Mouse (Mus musculus) kidney, adult 11 months (tissue): ENCODE results near the gene Olfr1316.

Experiments
- DNase-seq: peaks from one replicate; pipeline ENCODE4 v3.0.0; 2022

Gene Olfr1316

DNA sequence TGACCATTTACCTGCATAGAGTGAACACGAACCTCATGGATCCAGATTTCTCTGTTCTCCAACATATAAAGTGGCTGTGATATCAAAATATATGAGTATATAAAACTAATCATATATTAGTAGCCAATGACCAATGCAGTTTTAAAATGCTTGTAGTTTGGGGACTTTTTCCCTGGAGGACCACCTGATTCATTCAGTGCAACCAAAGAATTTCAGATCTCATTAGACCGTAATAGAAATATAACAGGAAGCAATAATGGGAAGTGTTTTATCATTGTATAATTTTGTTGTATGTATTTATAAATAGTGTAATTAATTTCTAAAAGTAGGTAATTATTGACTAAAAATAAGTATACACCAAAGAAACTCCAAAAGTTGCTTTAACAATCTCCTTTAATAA lies at the start of gene Olfr1316:
Gene Olfr1316, minus strand, starts transcription at position 101 of the 400 bp plus-strand sequence.
- no peak for DNase-seq

DNA sequence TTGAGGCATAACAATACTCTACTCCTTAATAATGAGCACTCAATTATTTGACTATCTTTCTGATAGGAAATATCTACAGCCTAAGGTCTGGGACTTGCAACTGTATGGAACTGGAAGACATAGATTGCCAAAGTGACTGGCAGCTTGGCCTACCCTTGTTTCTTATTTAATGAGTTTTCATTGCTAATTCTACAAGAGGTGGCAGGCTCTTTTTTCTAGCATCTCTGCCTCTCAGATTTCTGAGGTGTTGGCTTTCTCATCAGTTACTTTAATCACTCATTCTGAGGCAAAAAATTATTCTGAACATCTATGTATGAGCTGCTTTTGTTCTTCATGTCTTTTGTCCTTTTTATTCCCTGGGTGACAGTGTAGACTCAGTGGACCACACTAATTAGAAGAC lies 19.1 kb upstream of the Olfr1316 start, which contains the start of gene Olfr1318:
Gene Olfr1318, plus strand, starts transcription at position 301 of the 400 bp plus-strand sequence.
- no peak for DNase-seq

GRCm38 (mm10) chr2:112140029-112140428 lies 5.3 kb upstream of the Olfr1316 start, which contains the start of gene Olfr1317:
Olfr1317 (plus strand) TSS chr2:112140329.
- no peak for DNase-seq

DNA sequence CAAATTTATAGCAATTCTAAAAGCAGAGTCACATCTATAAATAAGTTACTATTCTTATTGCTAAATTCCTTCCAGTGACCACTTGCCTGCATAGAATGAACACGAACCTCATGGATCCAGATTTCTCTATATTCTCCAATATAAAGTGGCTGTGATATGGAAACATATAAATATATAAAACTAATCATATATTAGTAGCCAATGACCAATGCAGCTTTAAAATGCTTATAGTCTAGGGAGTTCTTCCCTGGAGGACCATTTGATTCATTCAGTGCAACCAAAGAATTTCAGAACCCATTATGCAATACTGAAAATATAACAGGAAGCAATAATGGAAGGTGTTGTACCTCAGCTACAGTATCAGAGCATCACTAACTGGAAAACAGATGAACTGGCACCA lies 19.4 kb downstream of the Olfr1316 start, which contains the start of gene Olfr1315-ps1:
Gene Olfr1315-ps1, minus strand, starts transcription at position 101 of the 400 bp plus-strand sequence.
- no peak for DNase-seq

DNA sequence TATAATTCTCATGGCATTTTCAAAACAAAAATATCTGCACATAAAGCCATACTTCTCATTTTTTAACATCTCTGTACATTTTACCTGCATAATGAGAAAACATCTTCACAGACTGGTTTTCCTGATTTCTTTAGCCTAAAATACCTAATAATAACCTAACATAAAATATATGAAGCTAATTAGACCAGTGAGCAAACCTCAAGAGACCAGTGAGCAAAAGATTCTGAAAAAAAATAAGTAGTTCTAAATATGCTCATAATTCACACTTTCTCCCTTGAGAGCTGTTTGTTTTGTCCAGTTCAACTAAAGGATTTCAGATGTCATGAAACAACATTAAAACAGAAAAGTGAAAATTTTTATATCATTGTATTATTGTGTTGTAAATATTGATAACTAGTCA lies 38.1 kb downstream of the Olfr1316 start, which contains the start of gene Olfr1314:
Gene Olfr1314, minus strand, starts transcription at position 101 of the 400 bp plus-strand sequence.
- no peak for DNase-seq

DNA sequence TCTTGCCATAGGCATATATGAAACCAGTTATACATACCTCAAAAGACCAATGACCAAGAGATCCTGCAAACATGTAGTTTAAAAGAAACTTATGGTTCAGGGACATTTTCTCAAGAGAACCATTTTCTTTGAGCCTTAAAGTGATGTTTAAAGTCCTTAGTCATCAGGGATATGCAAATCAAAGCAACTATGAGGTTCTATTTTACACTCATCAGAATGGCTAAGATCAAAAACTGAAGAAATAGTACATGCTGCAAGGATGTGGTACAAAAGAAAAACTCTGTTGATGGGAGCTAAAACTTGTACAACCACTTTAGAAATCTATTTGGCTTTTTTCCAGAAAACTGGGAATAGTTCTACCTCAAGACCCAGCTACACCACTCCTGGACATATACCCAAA lies 57.0 kb downstream of the Olfr1316 start, which contains the start of gene Olfr1313:
Gene Olfr1313, minus strand, starts transcription at position 101 of the 400 bp plus-strand sequence.
- no peak for DNase-seq
